Mouse (Mus musculus): Measurements from ENCODE around the gene Zfand2b.

GRCm38 (mm10) chr1:75210136-75211087 is 42.0 kb downstream of the Zfand2b start, which contains the start of the genes Glb1l and Stk16:
- no peak for TF ChIP-seq CTCF (IDR thresholded peaks at IDR 0.05; ENCODE audit: low read depth)
- TF ChIP-seq EP300 (optimal IDR thresholded peaks at IDR 0.05): no peak
